Mouse (Mus musculus) forebrain, embryonic 16.5 days (tissue): ENCODE measurements around the gene Eml6. TPM values are rescaled to one million over a fixed set of nuclear protein-coding genes. Genes with fewer than 3 reads are reported as not detected.

Experiments
- ATAC-seq: fragments of 200-750 bp; cut with Nextera tagmentation; 2 replicates; pipeline ENCODE4 v1.8.0; 2017; ENCODE audit warnings: mild to moderate bottlenecking, moderate library complexity
- H3K27ac ChIP-seq: fragments of 300-500 bp; sonication (generic); 2 replicates; pipeline ENCODE4 v1.5.1; 2014; ENCODE audit warnings: low read length, control low read depth
- H3K27me3 ChIP-seq: fragments of 300-500 bp; sonication (generic); replicated peaks from 2 replicates; pipeline ENCODE4 v1.6.1; 2014; ENCODE audit warnings: low read length; ENCODE audit not compliant: control insufficient read depth, insufficient read depth
- H3K36me3 ChIP-seq: fragments of 300-500 bp; sonication (generic); 2 replicates; pipeline ENCODE4 v1.6.1; 2014; ENCODE audit not compliant: control insufficient read depth, insufficient read depth
- H3K4me1 ChIP-seq: fragments of 300-500 bp; sonication (generic); replicated peaks from 2 replicates; pipeline ENCODE4 v1.6.1; 2014; ENCODE audit warnings: low read length; ENCODE audit not compliant: control insufficient read depth, insufficient read depth
- H3K4me2 ChIP-seq: fragments of 300-500 bp; sonication (generic); 2 replicates; pipeline ENCODE4 v1.6.1; 2014; ENCODE audit warnings: mild to moderate bottlenecking, low read length, control low read depth
- H3K4me3 ChIP-seq: fragments of 300-500 bp; sonication (generic); replicated peaks from 2 replicates; pipeline ENCODE4 v1.5.1; 2014; ENCODE audit warnings: mild to moderate bottlenecking, low read length, control low read depth
- H3K9ac ChIP-seq: fragments of 300-500 bp; sonication (generic); replicated peaks from 2 replicates; pipeline ENCODE4 v1.6.1; 2014; ENCODE audit warnings: low read depth, low read length, control low read depth
- H3K9me3 ChIP-seq: fragments of 300-500 bp; sonication (generic); 2 replicates; pipeline ENCODE4 v1.6.1; 2016; ENCODE audit warnings: low read length; ENCODE audit not compliant: control insufficient read depth
- WGBS: fragments of 180-500 bp; shearing (Covaris S2); extraction: QIAGEN DNeasy Blood & Tissue Kit; methylation state at CpG from one replicate; pipeline ENCODE4 v1.1.7; 2014; 5-methylcytosine and 5-hydroxymethylcytosine counted together
- polyA plus RNA-seq: library from polyadenylated mRNA; unstranded; fragments of >200 nt; fragmentation: Nextera tagmentation; extraction: Ambion mirVana; gene quantifications from 2 replicates; pipeline ENCODE4 v1.2.1, GENCODE M21; 2015

The Eml6 gene
- polyA plus RNA-seq, 1 experiment from 2014 or later: 5.6 TPM

- Histone ChIP-seq H3K27ac (no peak overlapping the region), H3K9me3 (no peaks in the 10 kb centered on the region), H3K4me1 (no peaks in the 10 kb centered on the region), H3K27me3 (no peaks in the 10 kb centered on the region), H3K9ac (no peak overlapping the region), H3K36me3 (no peaks in the 10 kb centered on the region), H3K4me2 (no peak overlapping the region), H3K4me3 (no peak overlapping the region)
- WGBS: 77% methylated on average over 9 of the region's 9 CpGs
- ATAC-seq: peak; percentile 59
These were observed 217.5 kb downstream of the Eml6 start for GRCm38 (mm10) chr11:29808173-29808980.

GRCm38 (mm10) chr11:29807325-29807724 lies 218.5 kb downstream of the Eml6 start:
- no peaks in the 10 kb centered on the region for H3K36me3 ChIP-seq
- no peak overlapping the region for H3K4me3 ChIP-seq
- 80% methylated on average over 5 of the region's 5 CpGs for WGBS
- H3K4me1 ChIP-seq: no peaks in the 10 kb centered on the region
- no peak overlapping the region for H3K27ac ChIP-seq
- H3K4me2 ChIP-seq: no peak overlapping the region
- ATAC-seq: no peak
- no peak overlapping the region for H3K9ac ChIP-seq
- H3K27me3 ChIP-seq: no peaks in the 10 kb centered on the region
- H3K9me3 ChIP-seq: no peaks in the 10 kb centered on the region

DNA sequence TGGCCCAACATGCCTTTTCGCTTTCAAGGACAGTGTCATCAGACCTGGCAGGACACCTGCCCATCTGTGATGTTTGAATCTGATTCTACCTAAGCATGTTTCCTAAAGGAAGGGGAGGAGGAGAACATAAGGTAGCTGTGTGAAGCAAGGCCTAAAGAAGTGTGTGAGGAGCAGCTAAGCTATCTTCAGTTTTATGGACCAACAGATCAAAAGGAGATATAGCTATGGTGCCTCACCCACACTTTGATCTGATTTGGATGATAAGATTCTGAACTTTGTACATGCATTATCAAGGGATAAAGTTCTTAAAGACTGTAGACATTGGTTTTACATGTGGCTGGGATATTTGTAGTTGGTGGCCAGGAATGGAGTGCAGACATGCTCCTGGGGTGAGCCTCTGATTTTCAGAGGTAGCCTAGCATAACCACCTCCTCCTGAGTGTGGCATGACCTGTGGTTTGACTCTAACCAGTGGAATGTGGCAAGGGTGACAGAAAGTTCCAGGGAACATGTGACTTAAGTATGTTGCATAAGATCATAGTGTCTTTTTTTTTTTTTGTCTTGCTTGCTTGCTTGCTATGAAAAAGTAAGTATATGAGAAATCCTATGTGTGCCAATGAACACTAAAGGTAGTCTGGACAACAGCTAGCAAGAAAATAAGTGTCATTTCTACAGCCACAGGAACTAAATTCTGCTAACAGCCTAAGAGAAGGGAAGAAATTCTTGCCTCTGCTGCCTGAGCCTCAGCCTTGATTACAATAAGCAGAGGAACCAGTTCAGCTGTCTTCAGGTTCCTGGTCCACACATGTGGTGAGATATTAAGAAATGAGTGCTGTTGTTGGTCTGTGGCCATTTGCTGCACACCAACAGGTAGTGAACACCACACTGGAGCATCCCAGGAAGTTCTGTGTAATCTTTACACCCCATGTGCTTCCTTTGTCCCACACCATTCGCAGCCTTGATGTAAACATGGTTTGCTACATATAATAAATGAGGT lies 224.1 kb downstream of the Eml6 start:
- Histone ChIP-seq H3K4me3 (no peak overlapping the region), H3K9me3 (no peaks in the 10 kb centered on the region), H3K27me3 (no peaks in the 10 kb centered on the region), H3K9ac (no peak overlapping the region), H3K36me3 (no peaks in the 10 kb centered on the region), H3K4me2 (no peak overlapping the region), H3K27ac (no peak overlapping the region), H3K4me1 (no peaks in the 10 kb centered on the region)
- ATAC-seq: no peak
- WGBS: 86% methylated on average over 2 of the region's 2 CpGs

DNA sequence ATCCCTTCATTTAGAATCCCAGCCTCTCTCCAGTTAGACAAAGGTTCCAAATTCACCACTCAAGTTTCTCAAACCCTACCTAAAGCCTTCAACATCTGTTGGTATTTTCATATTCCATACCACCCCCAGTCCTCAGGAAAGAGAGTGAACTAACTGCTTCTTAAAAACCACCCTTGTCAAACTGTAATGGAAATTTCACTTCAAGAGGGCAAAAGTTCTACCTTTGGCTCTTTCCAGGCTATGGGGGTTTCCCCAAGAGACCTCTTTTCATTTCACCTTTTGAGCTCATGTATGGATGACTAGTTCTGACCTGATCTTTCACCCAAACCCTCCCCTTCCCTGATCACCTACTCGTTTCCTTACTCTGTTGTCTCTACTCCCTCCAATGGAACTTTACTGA lies 226.0 kb downstream of the Eml6 start:
- Histone ChIP-seq H3K27me3 (no peaks in the 10 kb centered on the region), H3K27ac (no peak overlapping the region), H3K9ac (no peak overlapping the region), H3K4me1 (no peaks in the 10 kb centered on the region), H3K4me3 (no peak overlapping the region), H3K9me3 (no peaks in the 10 kb centered on the region), H3K36me3 (no peaks in the 10 kb centered on the region), H3K4me2 (no peak overlapping the region)
- no peak for ATAC-seq
- 83% methylated on average over 1 of the region's 1 CpGs for WGBS

DNA sequence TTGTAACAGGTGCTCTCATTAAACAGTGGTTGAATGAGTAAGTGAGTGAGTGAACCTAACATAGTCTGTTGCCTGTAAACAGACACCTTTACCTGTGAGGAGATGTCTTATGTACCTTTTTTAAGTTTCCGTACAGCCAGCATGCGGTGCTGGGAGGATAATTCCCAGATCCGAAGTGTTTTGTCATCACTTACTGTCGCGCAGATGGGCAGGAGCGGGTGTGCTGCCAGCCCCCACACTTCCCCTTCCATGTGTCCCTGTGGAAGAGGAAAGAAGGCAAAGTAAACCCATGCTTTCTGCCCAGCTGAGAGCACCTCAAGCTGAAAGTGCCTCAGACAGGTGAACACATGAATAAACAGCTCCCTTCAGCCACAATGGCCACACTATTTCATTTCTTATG lies 230.7 kb downstream of the Eml6 start:
- Histone ChIP-seq H3K9me3 (no peaks in the 10 kb centered on the region), H3K4me2 (no peak overlapping the region), H3K4me3 (no peak overlapping the region), H3K4me1 (no peaks in the 10 kb centered on the region), H3K9ac (no peak overlapping the region), H3K27me3 (no peaks in the 10 kb centered on the region), H3K27ac (no peak overlapping the region), H3K36me3 (no peaks in the 10 kb centered on the region)
- 91% methylated on average over 6 of the region's 6 CpGs for WGBS
- ATAC-seq: no peak

DNA sequence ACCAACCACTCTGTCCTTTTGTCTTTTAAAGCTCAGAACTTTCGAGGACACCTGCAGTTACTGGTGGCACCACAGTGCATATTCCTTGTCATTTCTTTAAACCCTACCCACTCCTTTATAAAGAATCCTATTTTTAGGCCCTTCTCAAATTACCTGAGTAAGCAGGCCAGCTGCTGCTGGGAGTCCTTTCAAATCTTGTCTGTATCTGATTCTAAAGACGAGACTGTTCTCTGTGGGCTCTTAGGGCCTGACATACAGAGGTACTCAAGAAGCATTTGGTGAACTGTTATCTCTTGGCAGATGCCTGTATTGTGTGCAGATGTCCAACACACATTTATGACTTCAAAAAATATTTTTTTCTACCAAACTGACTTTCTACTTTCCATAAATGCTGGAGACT lies 231.4 kb downstream of the Eml6 start:
- Histone ChIP-seq H3K4me1 (peaks cover 1% of the 10 kb centered on the region), H3K4me2 (no peak overlapping the region), H3K9ac (no peak overlapping the region), H3K9me3 (no peaks in the 10 kb centered on the region), H3K27me3 (no peaks in the 10 kb centered on the region), H3K4me3 (no peak overlapping the region), H3K36me3 (no peaks in the 10 kb centered on the region), H3K27ac (no peak overlapping the region)
- no peak for ATAC-seq
- 32% methylated on average over 2 of the region's 2 CpGs for WGBS

GRCm38 (mm10) chr11:29790796-29791195 lies 235.0 kb downstream of the Eml6 start:
- no peaks in the 10 kb centered on the region for H3K9me3 ChIP-seq
- no peak overlapping the region for H3K27ac ChIP-seq
- H3K27me3 ChIP-seq: no peaks in the 10 kb centered on the region
- no peak for ATAC-seq
- H3K4me2 ChIP-seq: no peak overlapping the region
- H3K4me3 ChIP-seq: no peak overlapping the region
- peaks cover 18% of the 10 kb centered on the region for H3K4me1 ChIP-seq
- H3K36me3 ChIP-seq: no peaks in the 10 kb centered on the region
- 86% methylated on average over 2 of the region's 2 CpGs for WGBS
- H3K9ac ChIP-seq: no peak overlapping the region

DNA sequence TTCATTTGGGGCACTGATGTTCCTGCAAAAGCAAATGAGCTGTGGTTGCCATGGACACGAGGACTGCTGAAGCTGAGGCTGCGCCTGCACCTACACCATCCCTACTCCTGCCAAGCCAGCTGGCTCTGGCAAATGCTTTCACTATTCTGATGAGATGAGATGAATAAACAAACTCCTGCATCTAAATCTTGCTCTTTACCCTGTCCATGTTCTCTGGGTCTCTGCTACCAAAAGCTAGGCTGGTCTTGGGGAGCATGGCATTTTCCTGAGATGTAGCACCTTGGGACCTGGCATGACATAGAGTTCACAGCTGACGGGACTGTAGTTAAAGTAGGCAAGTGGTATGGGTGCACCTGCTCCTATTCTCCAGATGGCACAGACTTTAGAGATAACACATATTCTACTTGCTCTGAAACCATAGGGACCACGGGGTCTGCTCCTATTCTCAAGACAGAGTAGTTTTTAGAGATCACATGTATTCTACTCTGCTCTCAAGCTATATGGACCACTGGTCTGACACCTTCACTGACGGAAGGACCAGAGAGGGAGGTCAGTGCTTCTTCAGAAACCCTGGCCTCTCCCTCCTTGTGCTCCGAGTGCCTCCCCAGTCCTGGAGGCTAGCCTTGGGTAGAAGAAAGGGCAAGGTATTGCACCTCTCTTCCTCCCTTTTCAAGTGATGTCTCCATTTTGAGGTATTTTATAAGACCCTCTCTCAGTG lies 236.8 kb downstream of the Eml6 start:
- Histone ChIP-seq H3K4me1 (peaks cover 18% of the 10 kb centered on the region), H3K27me3 (no peaks in the 10 kb centered on the region), H3K27ac (peak overlapping the region; percentile 85), H3K9me3 (no peaks in the 10 kb centered on the region), H3K4me3 (no peak overlapping the region), H3K36me3 (no peaks in the 10 kb centered on the region), H3K9ac (0 out of 2 replicates have a peak overlapping the region, but pooled peaks have one; percentile 15), H3K4me2 (peak overlapping the region; percentile 22)
- ATAC-seq: peak; percentile 98
- 46% methylated on average over 6 of the region's 6 CpGs for WGBS

GRCm38 (mm10) chr11:29788499-29788898 lies 237.3 kb downstream of the Eml6 start:
- H3K27ac ChIP-seq: peak overlapping the region; percentile 85
- WGBS: 14% methylated on average over 1 of the region's 1 CpGs
- ATAC-seq: peak; percentile 32; the same call in 1 of the 2 replicates

More at GRCm38 (mm10) chr11:29788499-29788898, 237.3 kb downstream of the Eml6 start:
- H3K9ac ChIP-seq: no peak overlapping the region
- peak overlapping the region; percentile 22 for H3K4me2 ChIP-seq
- no peaks in the 10 kb centered on the region for H3K27me3 ChIP-seq
- no peaks in the 10 kb centered on the region for H3K9me3 ChIP-seq
- H3K4me3 ChIP-seq: no peak overlapping the region
- H3K36me3 ChIP-seq: no peaks in the 10 kb centered on the region
- peaks cover 18% of the 10 kb centered on the region for H3K4me1 ChIP-seq
